Mouse (Mus musculus) retina, postnatal 1 day (tissue): ENCODE data around the gene Car5a.

Experiments
- DNase-seq: peaks from one replicate; pipeline ENCODE4 v3.0.0-alpha.2; 2012

The Car5a gene

DNA sequence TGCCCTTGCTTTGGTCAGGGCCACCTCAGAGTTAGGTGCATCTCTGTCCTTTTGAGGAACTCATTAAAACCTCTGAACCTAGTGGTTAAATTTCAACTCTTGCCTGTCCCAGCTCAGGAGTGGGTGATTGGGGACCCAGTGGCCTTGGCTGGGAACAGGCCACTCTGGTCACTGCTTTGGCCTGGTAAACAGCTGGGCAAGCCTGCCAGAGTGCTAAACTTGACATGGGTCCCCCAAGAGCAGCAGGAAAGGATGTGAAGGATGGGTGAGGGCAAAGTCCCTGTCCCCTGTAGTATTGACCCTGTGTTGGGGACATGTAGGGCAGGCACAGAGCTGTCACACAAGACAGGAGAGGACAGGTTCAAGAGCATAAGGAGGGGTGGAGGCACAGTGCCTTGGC lies at the start of gene Car5a:
Car5a (minus strand) TSS at position 74 of the 400 bp plus-strand sequence.
- no peak for DNase-seq

DNA sequence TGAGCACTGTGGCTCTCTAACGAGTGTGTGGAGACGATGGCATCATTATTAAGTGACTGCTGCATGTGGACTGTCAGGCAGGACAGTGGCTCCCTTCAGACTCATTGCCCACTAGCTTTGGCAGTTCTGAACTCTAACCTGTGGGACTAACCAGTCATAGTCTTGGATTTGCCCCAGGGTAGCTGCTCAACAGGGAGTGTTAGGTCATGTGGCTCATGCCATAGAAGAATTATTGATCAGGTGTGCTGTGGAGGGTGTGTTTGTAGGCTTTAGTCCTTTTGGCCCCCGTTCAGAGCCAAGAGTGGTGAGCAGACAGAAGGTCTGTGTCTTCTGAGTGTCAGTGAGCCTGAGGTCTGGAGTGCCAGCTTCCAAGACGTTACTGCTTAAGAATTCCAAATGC lies 48.2 kb upstream of the Car5a start:
- DNase-seq, result no peak

DNA sequence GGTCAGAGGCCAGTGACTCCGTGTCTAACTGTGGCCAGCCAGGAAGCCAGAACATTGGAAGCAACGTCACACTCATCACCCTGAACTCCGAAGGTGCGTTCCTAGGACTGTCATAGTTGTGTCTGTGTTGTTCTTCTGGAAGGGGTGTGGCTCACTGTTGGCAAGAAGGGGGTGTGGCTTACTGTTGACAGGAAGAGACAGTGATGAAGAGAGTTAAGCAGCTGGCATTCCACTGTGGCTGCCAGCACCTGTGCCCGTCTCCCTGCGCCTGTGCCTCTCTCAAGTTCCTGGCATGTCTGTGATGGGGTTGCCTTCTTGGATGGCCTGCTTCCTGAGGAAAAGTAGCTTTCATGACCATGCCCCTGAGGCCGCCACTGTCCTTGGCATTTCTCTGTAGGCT lies 46.9 kb upstream of the Car5a start:
- DNase-seq, result no peak

DNA sequence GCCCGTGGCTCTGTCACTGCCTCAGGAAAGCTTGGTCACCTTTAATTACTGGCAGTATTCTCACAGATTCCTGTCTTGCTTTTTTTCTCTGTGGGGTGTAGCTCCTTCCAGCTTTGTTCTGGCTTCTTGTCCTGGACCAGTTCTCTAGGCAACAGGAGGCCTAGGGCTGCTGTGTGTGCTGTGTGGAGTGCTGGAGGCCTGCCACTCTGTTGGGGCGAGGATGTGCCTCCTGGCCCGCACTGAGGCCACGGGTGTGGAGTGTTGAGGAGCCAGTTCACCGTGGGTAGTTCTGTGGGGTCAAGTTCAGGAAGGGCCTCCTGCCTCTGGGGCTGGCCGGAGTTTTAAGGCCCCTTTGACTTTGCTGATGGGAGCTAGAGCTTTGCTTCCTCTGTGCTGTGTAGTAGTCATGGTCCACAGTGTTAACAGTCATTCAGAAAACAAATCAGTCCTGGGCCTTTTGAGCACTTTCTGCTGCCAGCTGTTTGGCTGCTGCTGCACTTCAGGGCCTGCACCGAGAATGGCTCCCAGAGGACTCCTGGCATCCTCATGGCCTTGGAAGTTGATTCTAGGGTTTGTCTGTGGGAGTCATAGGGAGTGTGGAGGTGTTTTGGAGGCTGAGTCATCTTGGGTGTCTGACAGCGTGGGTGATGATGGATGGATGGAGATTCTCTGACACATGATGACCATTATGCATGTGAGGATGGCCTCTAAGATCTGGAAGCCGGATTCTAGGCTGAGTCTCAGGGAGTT lies 46.0 kb upstream of the Car5a start:
- DNase-seq, result no peak

DNA sequence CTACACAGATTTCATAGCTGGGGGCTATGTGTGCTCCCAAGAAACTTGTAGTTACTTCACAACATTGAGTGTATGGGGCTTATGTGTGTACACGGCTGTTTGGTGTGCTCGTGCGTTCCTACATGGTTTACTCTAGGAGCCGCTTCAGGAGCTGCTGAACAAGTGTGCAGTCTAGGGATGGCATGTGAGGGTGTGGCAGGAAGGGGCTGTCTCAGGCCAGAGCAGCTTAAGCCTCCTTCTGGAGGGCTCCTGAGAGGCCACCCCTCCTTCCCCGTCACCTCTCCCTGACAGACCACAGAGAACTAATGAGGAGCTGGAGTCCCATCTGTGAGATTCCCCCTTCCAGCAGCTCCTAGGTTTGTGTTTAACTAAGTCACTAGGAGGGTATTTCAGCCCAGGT lies 43.2 kb upstream of the Car5a start:
- DNase-seq, result no peak

DNA sequence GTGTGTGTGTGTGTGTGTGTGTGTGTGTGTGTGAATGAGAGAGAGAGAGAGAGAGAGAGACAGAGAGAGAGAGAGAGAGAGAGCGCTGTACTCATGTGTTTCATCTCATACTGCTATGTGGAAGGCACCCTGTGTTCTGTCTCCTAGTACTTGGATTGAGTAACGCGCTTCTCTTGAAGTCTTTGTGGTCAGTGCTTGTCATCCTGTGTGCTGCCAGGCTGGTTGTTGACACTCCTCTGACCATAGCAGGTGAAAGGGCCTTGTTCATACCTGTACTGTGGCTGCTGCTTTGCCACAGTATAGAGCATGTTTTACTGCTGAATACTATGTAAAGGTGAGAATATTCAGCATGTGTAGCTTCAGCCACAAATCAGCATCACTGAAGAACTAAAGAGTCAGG lies 41.0 kb upstream of the Car5a start:
- no peak for DNase-seq

DNA sequence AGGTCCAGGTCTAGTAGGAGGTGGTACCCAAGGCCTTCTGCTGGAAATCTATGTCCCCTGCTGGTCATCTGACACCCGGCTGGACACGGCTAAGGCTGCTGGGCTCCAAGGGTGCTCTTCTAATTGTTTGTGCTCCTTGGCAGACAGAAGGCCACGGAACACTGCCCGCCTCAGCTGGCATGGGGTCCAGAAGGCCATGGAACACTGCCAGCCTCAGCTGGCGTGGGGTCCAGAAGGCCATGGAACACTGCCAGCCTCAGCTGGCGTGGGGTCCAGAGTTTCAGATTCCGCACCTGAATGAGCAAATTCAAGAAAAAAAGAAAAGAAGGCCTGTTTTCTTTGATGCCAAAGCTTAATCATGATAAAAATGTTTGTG lies 36.8 kb upstream of the Car5a start:
- DNase-seq, result no peak

DNA sequence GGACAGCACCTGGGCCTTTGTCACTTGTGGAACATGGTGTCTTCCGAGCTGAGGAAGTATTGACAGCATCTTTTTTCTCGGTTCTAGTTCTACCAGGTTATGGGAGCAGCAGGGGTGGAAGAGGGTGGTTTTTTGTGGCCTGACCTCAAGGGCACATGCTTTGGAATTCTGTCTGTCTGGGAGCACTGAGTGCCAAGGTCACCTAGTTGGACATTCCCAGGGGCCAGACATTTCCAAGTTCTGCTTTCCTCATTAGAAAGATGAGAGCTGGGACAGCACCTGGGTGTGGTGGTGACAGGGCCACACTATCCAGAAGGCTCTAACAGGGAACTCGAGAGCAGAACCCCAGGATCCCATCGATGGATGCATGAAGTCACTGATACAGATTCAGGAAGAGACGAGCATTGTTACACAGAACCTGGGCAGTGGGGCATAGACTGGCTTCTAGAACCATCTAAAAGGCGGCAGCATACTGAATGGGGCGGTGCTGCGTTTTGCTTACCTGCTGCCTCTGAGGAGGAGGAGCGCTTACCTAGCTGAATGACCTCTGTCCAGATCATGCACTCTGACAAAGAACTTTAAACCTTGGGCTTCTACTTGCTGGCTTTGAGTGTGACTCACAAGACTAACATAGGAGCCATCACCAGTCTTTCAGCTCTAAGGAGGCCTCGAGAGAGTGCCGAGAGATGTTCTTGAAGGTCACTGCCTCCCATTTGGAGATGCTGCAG lies 36.3 kb upstream of the Car5a start:
- no peak for DNase-seq

DNA sequence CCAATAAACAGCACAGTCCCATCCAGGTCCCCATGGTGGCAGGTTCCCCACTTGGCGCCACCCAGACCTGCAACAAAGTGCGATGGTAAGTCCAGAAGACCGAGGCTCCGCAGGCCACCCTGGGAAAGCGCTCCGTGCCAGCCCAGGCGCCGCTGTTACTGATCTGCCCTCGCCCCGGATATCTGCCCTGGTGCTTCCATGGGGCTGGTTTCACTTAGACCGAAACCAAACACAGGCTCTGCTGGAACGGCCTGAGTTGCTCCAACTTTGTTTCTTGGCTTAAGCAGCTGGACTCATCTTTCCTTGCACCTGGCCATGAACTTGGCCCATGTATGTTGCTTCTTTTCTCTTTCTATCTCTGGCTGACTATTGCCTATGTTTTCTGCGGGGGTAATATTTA lies 34.0 kb upstream of the Car5a start:
- no peak for DNase-seq

DNA sequence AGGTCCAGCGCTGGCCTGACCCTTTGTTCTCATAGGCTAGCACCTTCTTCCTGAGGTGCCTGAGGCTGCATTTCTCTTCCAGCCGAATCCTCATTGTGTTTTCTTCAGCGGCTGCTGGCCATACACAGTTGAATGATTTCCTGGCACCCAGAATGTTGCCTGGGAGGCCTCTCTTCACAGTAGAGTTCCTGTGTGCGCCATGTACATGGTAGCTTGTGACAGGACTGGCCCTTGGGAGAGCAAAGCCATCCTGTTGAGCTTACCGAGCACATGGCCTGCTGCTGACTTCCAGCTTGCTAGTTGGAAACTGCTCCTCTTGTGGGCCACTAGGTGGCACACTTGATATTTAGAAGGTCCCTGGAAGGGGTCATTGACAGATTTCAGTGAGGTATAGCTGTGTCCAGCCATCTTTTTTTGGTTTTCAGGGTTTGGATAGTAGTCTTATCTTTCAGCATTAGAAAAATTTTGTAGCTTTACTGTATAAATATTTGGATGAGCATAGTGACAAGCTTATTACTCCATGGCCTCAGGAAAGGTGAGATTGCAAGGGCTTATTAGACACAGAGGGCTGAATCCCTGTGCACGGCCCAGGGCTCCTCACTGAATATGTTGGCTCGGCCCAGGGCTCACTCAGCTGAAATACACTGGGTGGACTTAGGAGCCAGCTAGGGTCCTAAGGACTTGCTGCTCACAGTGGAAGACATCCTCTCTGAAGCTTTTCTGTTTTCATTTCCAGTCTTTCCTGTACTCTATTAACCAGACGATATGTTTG lies 33.3 kb upstream of the Car5a start:
- DNase-seq, result peak; percentile 73

DNA sequence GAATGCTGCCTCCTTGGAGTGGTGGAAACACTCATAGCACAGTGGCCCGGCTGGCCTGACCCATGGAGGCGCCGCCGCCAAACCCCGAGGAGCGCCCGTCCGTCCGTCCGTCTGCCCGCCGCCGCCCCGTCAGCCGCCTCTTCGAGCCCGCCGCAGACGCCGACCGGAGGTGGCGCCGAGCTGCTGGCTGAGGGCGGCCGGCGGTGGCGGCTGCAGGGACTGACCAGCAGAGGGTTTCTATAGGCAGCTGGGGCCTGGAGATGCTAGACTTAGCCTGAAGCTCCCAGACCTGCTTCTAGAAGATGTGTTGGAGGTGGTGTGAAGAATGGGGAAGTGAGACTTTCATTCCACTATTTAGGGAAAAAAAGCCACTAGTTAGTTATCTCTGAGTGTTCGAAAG lies 29.2 kb upstream of the Car5a start:
- no peak for DNase-seq

DNA sequence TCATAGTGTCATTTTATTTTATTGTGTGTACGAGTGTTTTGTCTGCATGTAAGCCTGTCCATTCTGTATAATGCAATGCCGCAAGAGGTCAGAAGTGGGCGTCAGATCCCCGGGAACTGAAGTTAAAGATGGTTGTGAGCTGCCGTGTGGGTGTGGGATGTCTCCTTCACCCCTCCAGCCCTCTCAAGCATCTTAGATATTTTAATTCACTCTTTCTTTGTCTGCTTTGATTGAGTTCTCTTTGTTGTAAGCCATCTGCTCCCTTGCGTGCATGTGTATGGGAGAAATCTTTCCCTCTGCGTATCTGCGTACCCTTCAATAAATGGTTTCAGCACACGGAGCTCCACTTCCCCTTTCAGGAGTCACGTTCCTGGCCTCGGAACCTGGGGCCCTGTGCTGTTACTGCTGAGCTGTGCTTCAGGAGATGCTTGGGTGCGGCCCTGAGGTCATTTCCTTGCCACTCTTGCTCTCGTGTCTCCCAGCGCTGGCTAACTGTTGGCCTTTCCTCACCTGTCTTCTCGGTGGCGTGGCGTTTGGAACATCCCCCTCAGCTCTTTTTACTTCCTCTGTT lies 26.9 kb upstream of the Car5a start:
- no peak for DNase-seq

DNA sequence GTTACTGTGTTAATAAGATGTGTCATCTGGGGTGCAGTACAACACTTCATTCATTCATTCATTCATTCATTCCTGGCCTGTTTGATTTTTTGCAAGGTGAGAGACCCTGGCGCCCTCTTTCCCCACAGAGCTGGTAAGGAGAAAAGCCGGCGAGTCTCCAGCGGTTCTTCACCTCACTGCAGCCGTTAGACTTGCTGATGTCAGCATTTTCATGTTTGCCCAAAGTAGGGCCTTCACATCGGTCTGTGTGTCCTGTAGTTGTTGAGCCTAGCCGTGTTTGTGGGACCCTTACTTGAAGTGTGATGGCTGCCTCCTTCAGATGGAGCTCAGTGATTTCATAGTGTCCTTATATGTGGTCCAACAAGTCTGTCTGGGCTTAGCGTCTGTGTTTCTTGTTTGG lies 25.5 kb upstream of the Car5a start:
- no peak for DNase-seq

DNA sequence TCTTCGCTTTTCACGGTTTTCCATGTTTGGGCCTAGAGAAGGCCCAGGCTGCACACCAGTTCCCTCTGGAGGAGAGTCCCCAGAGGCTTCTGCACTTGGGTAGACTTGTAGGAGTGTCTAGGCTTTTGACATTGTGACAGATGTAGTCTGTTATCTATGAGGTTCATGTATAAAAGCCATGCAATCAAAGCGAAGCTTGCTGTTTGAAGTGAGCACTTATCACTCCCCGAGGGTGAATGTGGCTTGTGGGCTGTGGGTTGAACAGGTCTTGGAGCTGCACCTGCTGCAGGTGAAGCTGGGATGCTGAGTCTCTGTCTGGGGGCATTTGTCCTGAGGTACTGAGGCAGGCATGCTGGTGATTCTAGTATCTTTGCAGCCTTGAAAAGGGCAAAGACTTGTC lies 23.8 kb upstream of the Car5a start:
- no peak for DNase-seq

DNA sequence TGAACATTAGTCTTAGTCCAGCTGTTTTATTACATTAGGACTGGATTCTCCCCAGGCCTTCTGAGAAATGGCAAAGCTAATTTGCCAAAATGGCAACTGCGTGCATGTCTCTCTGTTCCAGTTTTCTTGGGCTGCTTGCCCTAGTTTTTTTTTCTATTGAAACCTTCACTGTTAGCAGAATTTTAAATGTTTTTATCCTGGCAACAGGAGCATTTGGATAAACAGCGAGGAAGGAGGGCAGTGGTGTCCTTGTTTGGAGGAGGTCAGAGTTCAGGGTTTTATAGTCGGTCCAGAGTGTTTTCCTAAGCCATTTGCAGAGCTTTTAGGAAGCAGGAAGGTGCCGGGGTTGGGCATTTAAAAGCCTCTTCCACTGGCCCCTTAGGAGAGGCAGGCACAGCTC lies 23.3 kb upstream of the Car5a start:
- DNase-seq, result no peak

DNA sequence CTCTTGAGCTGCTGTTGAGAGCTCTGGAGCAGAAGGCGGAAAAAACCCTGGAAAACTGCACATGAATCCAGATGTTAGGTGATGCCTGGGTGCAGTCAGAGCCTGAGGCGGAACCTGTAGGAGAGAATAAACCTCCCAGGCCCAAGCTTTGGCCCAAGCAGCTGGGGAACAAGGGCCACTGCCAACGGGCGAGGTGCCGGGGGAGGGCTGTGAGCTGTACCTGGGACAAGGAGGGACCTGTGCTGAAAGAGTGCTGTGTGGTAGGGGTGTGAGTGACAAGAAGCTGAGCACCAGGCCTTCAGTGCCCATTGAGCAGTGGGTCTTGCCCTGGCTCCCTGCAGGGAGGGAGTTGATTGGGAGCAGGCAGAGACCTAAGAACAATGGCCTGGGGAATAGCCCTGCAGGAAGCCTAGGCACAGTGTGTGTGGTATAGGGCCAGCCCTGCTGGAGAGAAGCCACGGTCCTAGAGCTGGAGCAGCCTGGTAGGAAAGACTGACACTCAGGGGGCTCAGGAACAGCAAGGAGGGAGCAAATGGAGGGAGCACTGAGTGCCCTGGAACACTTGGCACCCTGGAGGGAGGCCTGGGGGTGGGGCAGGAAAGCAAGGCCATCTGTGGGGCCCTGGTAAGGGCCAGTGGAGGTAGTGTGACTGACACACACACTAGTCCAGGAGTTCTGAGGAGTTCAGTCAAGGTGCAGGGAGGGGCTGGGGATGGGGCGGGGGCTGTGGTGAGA lies 22.2 kb upstream of the Car5a start:
- DNase-seq, result peak; percentile 60

DNA sequence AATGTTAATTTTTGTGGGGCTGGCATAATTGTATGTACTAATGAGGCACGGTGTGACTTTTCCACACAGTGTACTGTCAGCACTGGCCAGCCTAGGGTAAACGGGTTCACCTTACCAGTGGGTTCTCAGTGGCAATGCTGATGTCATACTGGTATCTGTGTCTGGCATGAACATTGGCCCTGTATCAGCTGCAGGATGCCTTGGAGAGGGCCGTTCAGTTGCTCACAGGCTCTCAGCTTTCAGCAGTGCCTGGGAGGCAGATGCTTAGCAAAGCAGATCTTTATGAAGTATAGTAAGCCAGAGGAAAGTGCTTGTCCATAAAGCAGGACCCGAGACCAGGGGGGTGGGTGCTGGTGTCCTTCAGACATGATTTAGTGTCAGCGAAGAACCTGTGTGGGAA lies 21.4 kb upstream of the Car5a start:
- DNase-seq, result no peak

DNA sequence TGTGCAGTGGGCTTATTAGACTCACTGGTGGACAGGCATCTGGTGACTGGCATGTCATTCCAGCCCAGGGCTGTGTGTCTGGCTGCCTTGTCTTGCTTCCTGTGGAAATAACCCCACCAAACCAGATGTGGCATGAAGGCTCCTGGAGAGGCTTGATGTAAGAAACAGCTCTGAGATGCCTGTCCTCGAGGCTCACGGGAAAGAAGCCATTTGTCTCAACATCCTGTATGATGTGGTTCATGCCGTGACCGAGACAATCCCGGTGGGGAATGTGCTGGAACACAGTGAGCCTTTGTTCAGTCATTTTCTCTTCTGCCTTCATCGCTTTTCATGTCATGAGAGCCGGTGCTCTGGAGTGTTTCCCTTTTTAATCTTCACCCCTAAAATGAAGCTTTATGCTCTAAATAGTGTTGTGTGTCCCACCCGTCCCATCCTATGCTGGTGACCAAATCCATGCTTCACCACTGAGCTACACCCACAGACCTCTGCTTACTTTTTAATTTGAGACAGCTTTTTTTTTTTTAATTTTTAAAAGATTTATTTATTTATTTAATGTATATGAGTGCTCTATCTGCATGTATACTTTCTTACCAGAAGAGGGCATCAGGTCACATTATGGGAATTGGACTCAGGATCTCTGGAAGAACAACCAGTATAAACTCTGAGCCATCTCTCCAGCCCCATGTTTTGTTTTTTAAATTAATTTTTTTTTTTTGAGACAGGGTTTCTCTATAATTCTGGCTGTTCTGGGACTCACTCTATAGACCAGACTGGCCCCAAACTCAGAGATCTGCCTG lies 20.2 kb upstream of the Car5a start:
- no peak for DNase-seq

DNA sequence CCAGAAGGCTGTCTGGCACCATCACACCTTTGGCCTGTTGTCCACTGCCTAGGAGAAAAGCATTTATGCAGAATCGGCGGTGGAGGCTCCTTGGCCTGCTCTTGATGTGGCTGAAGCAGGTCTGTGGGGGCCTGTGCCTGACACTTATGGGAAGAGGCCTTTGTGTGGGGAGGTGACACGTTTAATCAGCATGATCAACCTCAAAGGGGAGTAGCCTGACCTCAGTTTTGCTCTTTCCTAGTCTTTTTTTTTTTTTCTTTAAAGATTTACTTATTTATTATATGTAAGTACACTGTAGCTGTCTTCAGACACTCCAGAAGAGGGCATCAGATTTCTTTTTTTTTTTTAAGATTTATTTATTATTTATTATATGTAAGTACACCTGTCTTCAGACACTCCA lies 18.2 kb upstream of the Car5a start:
- DNase-seq, result no peak

DNA sequence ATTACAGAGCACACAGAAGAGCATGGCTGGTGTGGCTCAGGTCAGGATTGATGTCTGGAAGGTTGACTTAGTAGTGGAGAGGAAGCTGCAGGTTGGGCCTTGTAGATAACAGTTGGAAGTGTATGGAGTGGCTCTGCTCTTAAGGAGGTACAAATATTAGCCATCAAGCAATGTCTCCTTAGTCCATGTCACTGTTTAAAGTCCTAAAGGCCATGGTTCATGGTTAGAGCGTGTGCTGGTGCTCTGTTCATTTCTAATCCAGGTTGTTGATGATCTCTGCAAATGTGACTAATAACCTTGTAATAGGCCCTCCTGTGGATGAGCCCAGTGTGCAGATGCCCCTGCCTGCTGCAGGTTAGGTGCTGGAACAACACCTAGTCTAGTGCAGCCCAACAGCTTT lies 13.7 kb upstream of the Car5a start:
- DNase-seq, result no peak

DNA sequence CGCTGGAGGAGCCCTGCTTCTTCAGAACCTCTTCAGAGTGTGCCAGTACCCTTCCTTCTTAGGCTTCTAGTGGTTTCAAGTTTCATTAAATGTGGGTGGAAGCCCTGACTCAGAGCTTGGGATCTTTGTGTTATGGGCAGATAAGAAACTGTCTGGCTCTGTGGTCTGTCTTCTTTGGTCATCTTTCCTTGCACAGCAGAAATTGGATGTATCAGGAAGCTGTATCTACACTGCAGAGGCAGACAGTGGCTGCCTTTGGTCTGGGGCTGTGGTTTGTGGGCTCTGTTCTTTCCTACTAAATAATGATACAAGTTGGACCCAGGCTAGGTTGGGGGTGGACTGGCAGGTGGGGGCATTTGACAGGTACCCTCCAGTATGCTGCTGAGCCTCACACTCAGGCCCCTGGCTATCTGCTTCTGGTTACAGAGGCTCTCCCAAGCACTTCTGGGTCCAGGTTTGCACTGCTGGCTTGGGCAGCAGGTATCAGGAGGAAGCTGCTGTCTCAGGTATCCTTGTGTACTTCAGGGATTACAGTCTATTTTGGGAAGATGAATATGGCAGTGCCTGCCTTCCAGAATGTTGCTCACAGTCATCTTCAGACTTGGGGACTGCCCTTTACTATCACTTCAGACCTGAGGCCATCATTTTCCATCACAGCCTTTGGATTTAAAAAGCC lies 11.3 kb upstream of the Car5a start:
- no peak for DNase-seq
